Mouse (Mus musculus) granulocyte monocyte progenitor cell, adult 5-6 weeks (primary cell): ENCODE results near the gene Eif1. TPM values are rescaled to one million over a fixed set of nuclear protein-coding genes. Genes with fewer than 3 reads are reported as not detected.
A peak's percentile ranks its signal among the peaks of the same experiment; 100 is the strongest.
"Not testable (repeated sequence)": the region's sequence is repeated elsewhere in the genome, so short reads cannot be mapped to it uniquely, and the experiment has no call there.

Experiments used
- ATAC-seq: replicated peaks from 2 replicates; pipeline ENCODE4 v1.8.0; 2016; ENCODE audit warnings: mild to moderate bottlenecking, moderate TSS enrichment, inconsistent platforms; ENCODE audit not compliant: poor library complexity, severe bottlenecking
- total RNA-seq, 2 experiments: library from RNA; stranded (forward) in 1 of 2; stranded (reverse) in 1 of 2; fragments of 200-712, 200-1000 nt in 1 of 2; fragments of >200 nt in 1 of 2; fragmentation: Nextera tagmentation in 1 of 2; gene quantifications; 2 replicates each; pipeline ENCODE4 v1.2.3; 2014 to 2017

Eif1 gene
- total RNA-seq, 2 experiments from 2014 or later: 109 to 727 TPM

- peak; percentile 55 for ATAC-seq
These were observed 8.0 kb upstream of the Eif1 start for GRCm38 (mm10) chr11:100311656-100312055.

- ATAC-seq: no peak
These were observed 7.5 kb upstream of the Eif1 start for GRCm38 (mm10) chr11:100312096-100312679.

GRCm38 (mm10) chr11:100313424-100313823, 6.3 kb upstream of the Eif1 start:
- no peak for ATAC-seq

- ATAC-seq: no peak
These were observed 4.2 kb upstream of the Eif1 start for GRCm38 (mm10) chr11:100315439-100315838.

GRCm38 (mm10) chr11:100317826-100318380, 1.8 kb upstream of the Eif1 start:
- ATAC-seq: no peak

- no peak for ATAC-seq
These were observed 895 bp upstream of the Eif1 start for GRCm38 (mm10) chr11:100318529-100319451.

GRCm38 (mm10) chr11:100320172-100320630, 516 bp downstream of the Eif1 start:
- peak; percentile 87 for ATAC-seq

GRCm38 (mm10) chr11:100320701-100321410, 1.2 kb downstream of the Eif1 start:
- ATAC-seq: not testable (repeated sequence)

GRCm38 (mm10) chr11:100321479-100322305, 2.0 kb downstream of the Eif1 start:
- not testable (repeated sequence) for ATAC-seq

- ATAC-seq: no peak
These were observed 3.0 kb downstream of the Eif1 start for GRCm38 (mm10) chr11:100322591-100323258.

- ATAC-seq: 0 out of 2 replicates have a peak, but pooled peaks have one; percentile 4
These were observed 3.9 kb downstream of the Eif1 start for GRCm38 (mm10) chr11:100323578-100323977.

GRCm38 (mm10) chr11:100325062-100325629, 5.5 kb downstream of the Eif1 start:
- no peak for ATAC-seq

- no peak for ATAC-seq
These were observed 7.6 kb downstream of the Eif1 start for GRCm38 (mm10) chr11:100327316-100327715.

GRCm38 (mm10) chr11:100327761-100328160, 8.1 kb downstream of the Eif1 start:
- no peak for ATAC-seq

GRCm38 (mm10) chr11:100330235-100330634, 10.6 kb downstream of the Eif1 start:
- ATAC-seq: no peak

- not testable (repeated sequence) for ATAC-seq
These were observed 11.2 kb downstream of the Eif1 start for GRCm38 (mm10) chr11:100330816-100331375.

GRCm38 (mm10) chr11:100332766-100333515, 13.3 kb downstream of the Eif1 start:
- ATAC-seq: no peak
